Mouse (Mus musculus) forebrain, embryonic 12.5 days (tissue): ENCODE measurements around the gene Olfr1362. TPM values are rescaled to one million over a fixed set of nuclear protein-coding genes. Genes with fewer than 3 reads are reported as not detected.

Source experiments
- ATAC-seq: fragments of 200-750 bp; cut with Nextera tagmentation; 2 replicates; pipeline ENCODE4 v1.8.0; 2017; ENCODE audit warnings: moderate TSS enrichment; ENCODE audit not compliant: low FRiP score
- H3K27ac ChIP-seq: fragments of 300-500 bp; sonication (generic); 2 replicates; pipeline ENCODE4 v1.5.1; 2016; ENCODE audit warnings: mild to moderate bottlenecking
- H3K27me3 ChIP-seq: fragments of 300-500 bp; sonication (generic); 2 replicates; pipeline ENCODE4 v1.6.1; 2016; ENCODE audit warnings: mild to moderate bottlenecking
- H3K36me3 ChIP-seq: fragments of 300-500 bp; sonication (generic); replicated peaks from 2 replicates; pipeline ENCODE4 v1.6.1; 2016; ENCODE audit warnings: mild to moderate bottlenecking
- H3K4me1 ChIP-seq: fragments of 300-500 bp; sonication (generic); 2 replicates; pipeline ENCODE4 v1.6.1; 2016
- H3K4me2 ChIP-seq: fragments of 300-500 bp; sonication (generic); 2 replicates; pipeline ENCODE4 v1.6.1; 2016; ENCODE audit warnings: mild to moderate bottlenecking, moderate library complexity
- H3K4me3 ChIP-seq: fragments of 300-500 bp; sonication (generic); replicated peaks from 2 replicates; pipeline ENCODE4 v1.5.1; 2016; ENCODE audit warnings: mild to moderate bottlenecking
- H3K9ac ChIP-seq: fragments of 300-500 bp; sonication (generic); 2 replicates; pipeline ENCODE4 v1.6.1; 2016; ENCODE audit warnings: mild to moderate bottlenecking
- H3K9me3 ChIP-seq: fragments of 300-500 bp; sonication (generic); 2 replicates; pipeline ENCODE4 v1.6.1; 2016
- WGBS: fragments of 180-500 bp; shearing (Covaris S2); methylation state at CpG from one replicate; pipeline ENCODE4 v1.1.7; 2016; 5-methylcytosine and 5-hydroxymethylcytosine counted together
- polyA plus RNA-seq: library from polyadenylated mRNA; unstranded; fragments of >200 nt; fragmentation: Nextera tagmentation; extraction: Ambion mirVana; gene quantifications from 2 replicates; pipeline ENCODE4 v1.2.1, GENCODE M21; 2016

Gene Olfr1362
- polyA plus RNA-seq = not detected in 2 replicates

- ATAC-seq = no peak
- H3K4me1 ChIP-seq = no peaks in the 10 kb centered on the region
- no peaks in the 10 kb centered on the region for H3K27me3 ChIP-seq
- H3K27ac ChIP-seq = no peak within 1 kb of the TSS
- H3K9me3 ChIP-seq = no peaks in the 10 kb centered on the region
- H3K4me3 ChIP-seq = no peak within 1 kb of the TSS
- H3K9ac ChIP-seq = no peak within 1 kb of the TSS
- no peak within 1 kb of the TSS for H3K4me2 ChIP-seq
- H3K36me3 ChIP-seq = no peaks in the 10 kb centered on the region
Measured at GRCm38 (mm10) chr13:21613922-21614321, at the start of gene Olfr1362. Olfr1362 (minus strand) TSS chr13:21614022.

- H3K9me3 ChIP-seq = no peaks in the 10 kb centered on the region
- no peaks in the 10 kb centered on the region for H3K4me1 ChIP-seq
- H3K27me3 ChIP-seq = no peaks in the 10 kb centered on the region
- no peak within 1 kb of the TSS for H3K4me2 ChIP-seq
- WGBS = 69% methylated on average over 2 of the region's 2 CpGs
- no peak within 1 kb of the TSS for H3K4me3 ChIP-seq
- ATAC-seq = no peak
- no peaks in the 10 kb centered on the region for H3K36me3 ChIP-seq
- no peak within 1 kb of the TSS for H3K9ac ChIP-seq
- no peak within 1 kb of the TSS for H3K27ac ChIP-seq
Measured at GRCm38 (mm10) chr13:21663286-21663685, 49.5 kb upstream of the Olfr1362 start, which contains the start of gene Olfr1361. Olfr1361 (minus strand) TSS chr13:21663386.

GRCm38 (mm10) chr13:21642418-21642817, 28.6 kb upstream of the Olfr1362 start, which contains the start of gene Olfr11:
Olfr11 (minus strand) TSS chr13:21642518.
- H3K36me3 ChIP-seq = no peaks in the 10 kb centered on the region

GRCm38 (mm10) chr13:21591618-21592017, 22.2 kb downstream of the Olfr1362 start:
- H3K4me1 ChIP-seq = no peaks in the 10 kb centered on the region
- no peaks in the 10 kb centered on the region for H3K27me3 ChIP-seq
- no peaks in the 10 kb centered on the region for H3K36me3 ChIP-seq
- no peak overlapping the region for H3K4me2 ChIP-seq
- H3K4me3 ChIP-seq = no peak overlapping the region
- ATAC-seq = no peak
- H3K27ac ChIP-seq = no peak overlapping the region
- WGBS = 72% methylated on average over 2 of the region's 2 CpGs
- H3K9ac ChIP-seq = no peak overlapping the region
- 0 out of 2 replicates have a peak, but pooled peaks cover 5% of the 10 kb centered on the region for H3K9me3 ChIP-seq

More at GRCm38 (mm10) chr13:21642418-21642817, 28.6 kb upstream of the Olfr1362 start, which contains the start of gene Olfr11:
- H3K4me2 ChIP-seq = no peak within 1 kb of the TSS
- H3K9ac ChIP-seq = no peak within 1 kb of the TSS
- 79% methylated on average over 2 of the region's 2 CpGs for WGBS
- ATAC-seq = no peak
- H3K27me3 ChIP-seq = no peaks in the 10 kb centered on the region
- H3K4me3 ChIP-seq = no peak within 1 kb of the TSS
- no peaks in the 10 kb centered on the region for H3K9me3 ChIP-seq
- H3K4me1 ChIP-seq = no peaks in the 10 kb centered on the region
- H3K27ac ChIP-seq = no peak within 1 kb of the TSS

- Histone ChIP-seq H3K27ac (no peak within 1 kb of the TSS), H3K36me3 (no peaks in the 10 kb centered on the region), H3K4me1 (no peaks in the 10 kb centered on the region), H3K9me3 (no peaks in the 10 kb centered on the region), H3K27me3 (no peaks in the 10 kb centered on the region), H3K4me3 (no peak within 1 kb of the TSS), H3K9ac (no peak within 1 kb of the TSS), H3K4me2 (no peak within 1 kb of the TSS)
- WGBS = 92% methylated on average over 2 of the region's 2 CpGs
- no peak for ATAC-seq
Measured at GRCm38 (mm10) chr13:21581659-21582058, 32.2 kb downstream of the Olfr1362 start, which contains the start of gene Olfr1364. Olfr1364 (minus strand) TSS chr13:21581759.

Other genes with a start within 250 kb of the Olfr1362 start
- 96.5 and 97.3 TPM in 2 replicates for gene Zkscan3, start 211.3 kb downstream of the Olfr1362 start, polyA plus RNA-seq
- gene Pgbd1, start 173.0 kb downstream of the Olfr1362 start, polyA plus RNA-seq = 5.6 and 6.2 TPM in 2 replicates
- gene Zscan26, start 160.3 kb downstream of the Olfr1362 start, polyA plus RNA-seq = 20.9 and 21.3 TPM in 2 replicates
- 3.1 and 3.3 TPM in 2 replicates for gene Nkapl, start 145.5 kb downstream of the Olfr1362 start, polyA plus RNA-seq
- gene Zkscan4, start 135.1 kb downstream of the Olfr1362 start, polyA plus RNA-seq = 6.3 and 6.4 TPM in 2 replicates
- gene Gm10065, start 134.6 kb downstream of the Olfr1362 start, polyA plus RNA-seq = not detected in 2 replicates
- 0.17 and 0.54 TPM in 2 replicates for gene AK157302, start 118.8 kb downstream of the Olfr1362 start, polyA plus RNA-seq
- gene Gm11273, start 112.6 kb downstream of the Olfr1362 start, polyA plus RNA-seq = 2.4 and 2.5 TPM in 2 replicates
- gene Zkscan8, start 82.9 kb downstream of the Olfr1362 start, polyA plus RNA-seq = 8.9 and 10.1 TPM in 2 replicates
- 0.17 and 0.22 TPM in 2 replicates for gene Olfr1366, start 71.2 kb downstream of the Olfr1362 start, polyA plus RNA-seq
- not detected in 2 replicates for gene Olfr1535, start 54.1 kb downstream of the Olfr1362 start, polyA plus RNA-seq
- not detected in 2 replicates for gene Olfr1364, start 32.3 kb downstream of the Olfr1362 start, polyA plus RNA-seq
- gene Olfr11, start 28.5 kb upstream of the Olfr1362 start, polyA plus RNA-seq = not detected in 2 replicates
- gene Olfr1361, start 49.4 kb upstream of the Olfr1362 start, polyA plus RNA-seq = not detected in 2 replicates
- gene Olfr1360, start 63.4 kb upstream of the Olfr1362 start, polyA plus RNA-seq = not detected in 2 replicates
- gene Olfr1359, start 84.1 kb upstream of the Olfr1362 start, polyA plus RNA-seq = not detected in 2 replicates
- 4.8 TPM in 1 of 2 replicates, not detected in the other for gene Hist1h2bl, start 102.1 kb upstream of the Olfr1362 start, polyA plus RNA-seq
- 18.4 and 22.2 TPM in 2 replicates for gene Hist1h2ai, start 102.4 kb upstream of the Olfr1362 start, polyA plus RNA-seq
- 13.8 and 14.8 TPM in 2 replicates for gene Hist1h3h, start 103.6 kb upstream of the Olfr1362 start, polyA plus RNA-seq
- 5.8 and 5.9 TPM in 2 replicates for gene Hist1h2bm, start 108.0 kb upstream of the Olfr1362 start, polyA plus RNA-seq
- 0.74 and 0.86 TPM in 2 replicates for gene Hist1h4j, start 121.0 kb upstream of the Olfr1362 start, polyA plus RNA-seq
- gene Hist1h4k, start 136.5 kb upstream of the Olfr1362 start, polyA plus RNA-seq = 2.4 and 4.5 TPM in 2 replicates
- gene Hist1h2ak, start 139.8 kb upstream of the Olfr1362 start, polyA plus RNA-seq = 34.1 and 37.7 TPM in 2 replicates
- gene Hist1h2bn, start 140.1 kb upstream of the Olfr1362 start, polyA plus RNA-seq = 4.9 and 5.2 TPM in 2 replicates
- 44.0 and 46.6 TPM in 2 replicates for gene Hist1h1b, start 166.6 kb upstream of the Olfr1362 start, polyA plus RNA-seq
- 166 and 188 TPM in 2 replicates for gene Hist1h3i, start 169.3 kb upstream of the Olfr1362 start, polyA plus RNA-seq
- gene Hist1h2an, start 173.2 kb upstream of the Olfr1362 start, polyA plus RNA-seq = 13.9 and 15.0 TPM in 2 replicates
- 3.0 and 5.2 TPM in 2 replicates for gene Hist1h2bp, start 173.4 kb upstream of the Olfr1362 start, polyA plus RNA-seq
- 23.9 and 32.5 TPM in 2 replicates for gene Hist1h2bq, start 196.2 kb upstream of the Olfr1362 start, polyA plus RNA-seq
- not detected in 2 replicates for gene Hist1h2ao, start 196.4 kb upstream of the Olfr1362 start, polyA plus RNA-seq
- not detected in 2 replicates for gene Hist1h4m, start 197.7 kb upstream of the Olfr1362 start, polyA plus RNA-seq
- 12.5 and 13.8 TPM in 2 replicates for gene Hist1h4n, start 218.2 kb upstream of the Olfr1362 start, polyA plus RNA-seq
- gene Hist1h2ap, start 219.5 kb upstream of the Olfr1362 start, polyA plus RNA-seq = 6,142 and 6,230 TPM in 2 replicates
- 24.5 and 30.9 TPM in 2 replicates for gene Hist1h2br, start 219.7 kb upstream of the Olfr1362 start, polyA plus RNA-seq